Mouse (Mus musculus): Measurements from ENCODE around the gene Pde10a. TPM values are rescaled to one million over a fixed set of nuclear protein-coding genes. Genes with fewer than 3 reads are reported as not detected.

Gene Pde10a
- total and polyA plus RNA-seq, 2 experiments from 2014 or later = 1.5 to 3.0 TPM

GRCm38 (mm10) chr17:8749426-8749825 is 224.3 kb downstream of the Pde10a start:
- 67% methylated on average over 4 of the region's 4 CpGs for WGBS
- no peaks in the 10 kb centered on the region for H3K36me3 ChIP-seq (replicated peaks; ENCODE audit: control insufficient read depth, insufficient read depth, low read length)
- no peak overlapping the region for H3K9ac ChIP-seq (replicated peaks; ENCODE audit: low read depth, low read length)
- TF ChIP-seq CTCF (IDR thresholded peaks at IDR 0.05; ENCODE audit: low read depth) = no peak
- ATAC-seq (ENCODE audit: insufficient read depth, low read depth) (no peak), DNase-seq (ENCODE audit: low spot score) (no peak)
- no peaks in the 10 kb centered on the region for H3K4me1 ChIP-seq (ENCODE audit: control insufficient read depth, insufficient read depth)
- H3K27me3 ChIP-seq (ENCODE audit: control insufficient read depth, insufficient read depth, low read length) = no peaks in the 10 kb centered on the region
- no peaks in the 10 kb centered on the region for H3K9me3 ChIP-seq (replicated peaks; ENCODE audit: control insufficient read depth, low read length)
- no peak overlapping the region for H3K4me2 ChIP-seq (ENCODE audit: low read depth, low read length)
- no peak overlapping the region for H3K27ac ChIP-seq (ENCODE audit: low read depth)
- no peak overlapping the region for H3K4me3 ChIP-seq (ENCODE audit: low read depth, low read length)

- Histone ChIP-seq H3K9ac (replicated peaks; ENCODE audit: low read depth, low read length) (no peak overlapping the region), H3K27ac (ENCODE audit: low read depth) (no peak overlapping the region), H3K4me2 (ENCODE audit: low read depth, low read length) (no peak overlapping the region), H3K4me1 (ENCODE audit: control insufficient read depth, insufficient read depth) (no peaks in the 10 kb centered on the region), H3K9me3 (replicated peaks; ENCODE audit: control insufficient read depth, low read length) (no peaks in the 10 kb centered on the region), H3K4me3 (ENCODE audit: low read depth, low read length) (no peak overlapping the region), H3K36me3 (replicated peaks; ENCODE audit: control insufficient read depth, insufficient read depth, low read length) (no peaks in the 10 kb centered on the region), H3K27me3 (ENCODE audit: control insufficient read depth, insufficient read depth, low read length) (no peaks in the 10 kb centered on the region)
- WGBS = 79% methylated on average over 5 of the region's 5 CpGs
- ATAC-seq (ENCODE audit: insufficient read depth, low read depth) (no peak), DNase-seq (ENCODE audit: low spot score) (no peak)
- TF ChIP-seq EP300 (IDR thresholded peaks at IDR 0.05; ENCODE audit: low read depth) = no peak
- no peak for TF ChIP-seq CTCF (IDR thresholded peaks at IDR 0.05; ENCODE audit: low read depth)
Measured at GRCm38 (mm10) chr17:8757576-8757975, 232.4 kb downstream of the Pde10a start.

- H3K36me3 ChIP-seq (replicated peaks; ENCODE audit: control insufficient read depth, insufficient read depth, low read length) = no peaks in the 10 kb centered on the region
- no peaks in the 10 kb centered on the region for H3K27me3 ChIP-seq (ENCODE audit: control insufficient read depth, insufficient read depth, low read length)
- no peaks in the 10 kb centered on the region for H3K9me3 ChIP-seq (replicated peaks; ENCODE audit: control insufficient read depth, low read length)
- no peaks in the 10 kb centered on the region for H3K4me1 ChIP-seq (ENCODE audit: control insufficient read depth, insufficient read depth)
- no peak for ATAC-seq (ENCODE audit: insufficient read depth, low read depth)
- no peak overlapping the region for H3K9ac ChIP-seq (replicated peaks; ENCODE audit: low read depth, low read length)
- no peak overlapping the region for H3K27ac ChIP-seq (ENCODE audit: low read depth)
- no peak overlapping the region for H3K4me2 ChIP-seq (ENCODE audit: low read depth, low read length)
- WGBS = 21% methylated on average over 1 of the region's 1 CpGs
- H3K4me3 ChIP-seq (ENCODE audit: low read depth, low read length) = no peak overlapping the region
- DNase-seq (ENCODE audit: low spot score) = no peak
- TF ChIP-seq CTCF (IDR thresholded peaks at IDR 0.05; ENCODE audit: low read depth) (no peak), EP300 (IDR thresholded peaks at IDR 0.05; ENCODE audit: low read depth) (no peak)
Measured at GRCm38 (mm10) chr17:8763248-8763647, 238.1 kb downstream of the Pde10a start.

GRCm38 (mm10) chr17:8765987-8766576 is 240.9 kb downstream of the Pde10a start:
- ATAC-seq (ENCODE audit: insufficient read depth, low read depth) = no peak
- H3K27ac ChIP-seq (ENCODE audit: low read depth) = no peak overlapping the region
- H3K9me3 ChIP-seq (replicated peaks; ENCODE audit: control insufficient read depth, low read length) = no peaks in the 10 kb centered on the region
- WGBS = 78% methylated on average over 5 of the region's 5 CpGs
- no peaks in the 10 kb centered on the region for H3K36me3 ChIP-seq (replicated peaks; ENCODE audit: control insufficient read depth, insufficient read depth, low read length)
- H3K4me2 ChIP-seq (ENCODE audit: low read depth, low read length) = no peak overlapping the region
- H3K9ac ChIP-seq (replicated peaks; ENCODE audit: low read depth, low read length) = no peak overlapping the region
- H3K4me1 ChIP-seq (ENCODE audit: control insufficient read depth, insufficient read depth) = no peaks in the 10 kb centered on the region
- no peak for TF ChIP-seq EP300 (IDR thresholded peaks at IDR 0.05; ENCODE audit: low read depth)
- no peak for TF ChIP-seq CTCF (IDR thresholded peaks at IDR 0.05; ENCODE audit: low read depth)
- H3K27me3 ChIP-seq (ENCODE audit: control insufficient read depth, insufficient read depth, low read length) = no peaks in the 10 kb centered on the region
- no peak overlapping the region for H3K4me3 ChIP-seq (ENCODE audit: low read depth, low read length)
- DNase-seq (ENCODE audit: low spot score) = no peak

GRCm38 (mm10) chr17:8769155-8769554 is 244.0 kb downstream of the Pde10a start:
- H3K27me3 ChIP-seq (ENCODE audit: control insufficient read depth, insufficient read depth, low read length) = no peaks in the 10 kb centered on the region
- no peaks in the 10 kb centered on the region for H3K9me3 ChIP-seq (replicated peaks; ENCODE audit: control insufficient read depth, low read length)
- 47% methylated on average over 1 of the region's 1 CpGs for WGBS
- H3K9ac ChIP-seq (replicated peaks; ENCODE audit: low read depth, low read length) = no peak overlapping the region
- H3K4me3 ChIP-seq (ENCODE audit: low read depth, low read length) = no peak overlapping the region
- TF ChIP-seq CTCF (IDR thresholded peaks at IDR 0.05; ENCODE audit: low read depth) = no peak
- TF ChIP-seq EP300 (IDR thresholded peaks at IDR 0.05; ENCODE audit: low read depth) = no peak
- no peak overlapping the region for H3K4me2 ChIP-seq (ENCODE audit: low read depth, low read length)
- DNase-seq (ENCODE audit: low spot score) (no peak), ATAC-seq (ENCODE audit: insufficient read depth, low read depth) (no peak)
- H3K27ac ChIP-seq (ENCODE audit: low read depth) = no peak overlapping the region
- H3K36me3 ChIP-seq (replicated peaks; ENCODE audit: control insufficient read depth, insufficient read depth, low read length) = no peaks in the 10 kb centered on the region
- H3K4me1 ChIP-seq (ENCODE audit: control insufficient read depth, insufficient read depth) = no peaks in the 10 kb centered on the region

- Histone ChIP-seq H3K4me2 (ENCODE audit: low read depth, low read length) (no peak overlapping the region), H3K4me1 (ENCODE audit: control insufficient read depth, insufficient read depth) (no peaks in the 10 kb centered on the region), H3K27me3 (ENCODE audit: control insufficient read depth, insufficient read depth, low read length) (no peaks in the 10 kb centered on the region), H3K9me3 (replicated peaks; ENCODE audit: control insufficient read depth, low read length) (no peaks in the 10 kb centered on the region), H3K9ac (replicated peaks; ENCODE audit: low read depth, low read length) (no peak overlapping the region), H3K36me3 (replicated peaks; ENCODE audit: control insufficient read depth, insufficient read depth, low read length) (no peaks in the 10 kb centered on the region), H3K4me3 (ENCODE audit: low read depth, low read length) (no peak overlapping the region), H3K27ac (ENCODE audit: low read depth) (no peak overlapping the region)
- TF ChIP-seq CTCF (IDR thresholded peaks at IDR 0.05; ENCODE audit: low read depth) = no peak
- no peak for TF ChIP-seq EP300 (IDR thresholded peaks at IDR 0.05; ENCODE audit: low read depth)
- DNase-seq (ENCODE audit: low spot score) (no peak), ATAC-seq (ENCODE audit: insufficient read depth, low read depth) (no peak)
- 56% methylated on average over 6 of the region's 6 CpGs for WGBS
Measured at GRCm38 (mm10) chr17:8773391-8773790, 248.2 kb downstream of the Pde10a start.

All from heart, postnatal 0 days (tissue).